Mouse (Mus musculus) kidney, postnatal 10 days (tissue): ENCODE results near the gene Tmem56.

Source experiments
- DNase-seq: peaks from one replicate; pipeline ENCODE4 v3.0.0; 2021; ENCODE audit warnings: mixed read lengths

Tmem56 gene

GRCm38 (mm10) chr3:121277009-121277408 is 5.9 kb downstream of the Tmem56 start:
- DNase-seq = no peak

GRCm38 (mm10) chr3:121274010-121274409 is 8.9 kb downstream of the Tmem56 start:
- DNase-seq = no peak

DNA sequence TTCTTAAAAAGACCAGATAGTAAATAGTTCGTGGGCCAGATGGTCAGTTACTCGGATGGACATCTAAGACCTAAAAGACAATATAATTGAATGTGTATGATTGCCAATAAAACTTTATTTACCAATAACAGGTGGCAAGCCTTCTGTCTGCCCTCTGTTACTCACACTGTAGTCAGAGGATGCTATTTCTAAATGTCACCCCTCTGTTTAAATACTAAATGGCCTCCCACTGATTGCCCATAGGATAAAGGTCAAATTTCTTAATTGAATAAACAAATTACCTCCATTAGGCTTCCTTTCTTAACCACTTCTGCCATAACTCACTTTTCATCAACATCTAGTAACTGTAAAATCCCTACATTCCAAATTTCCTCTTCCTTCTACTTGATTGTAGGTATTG is 10.3 kb downstream of the Tmem56 start:
- DNase-seq = no peak

DNA sequence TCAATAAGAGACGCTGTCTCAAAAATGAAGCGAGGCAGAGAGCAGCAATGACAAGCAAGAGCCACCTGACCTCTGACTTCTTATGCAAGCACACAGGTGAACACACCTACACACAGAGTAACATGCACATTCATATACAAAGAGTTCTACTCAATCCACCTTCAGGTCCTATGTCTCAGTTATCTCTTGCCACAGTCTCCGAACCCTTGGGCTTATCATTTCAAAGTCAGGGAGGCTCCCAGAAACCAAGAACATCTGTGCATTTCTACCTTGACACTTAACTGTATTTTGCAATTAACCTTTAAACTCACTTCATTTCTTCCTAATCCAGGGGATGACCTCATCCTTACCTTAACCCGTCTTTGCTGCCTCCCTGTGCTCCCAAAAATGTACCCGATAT is 15.6 kb downstream of the Tmem56 start:
- no peak for DNase-seq

DNA sequence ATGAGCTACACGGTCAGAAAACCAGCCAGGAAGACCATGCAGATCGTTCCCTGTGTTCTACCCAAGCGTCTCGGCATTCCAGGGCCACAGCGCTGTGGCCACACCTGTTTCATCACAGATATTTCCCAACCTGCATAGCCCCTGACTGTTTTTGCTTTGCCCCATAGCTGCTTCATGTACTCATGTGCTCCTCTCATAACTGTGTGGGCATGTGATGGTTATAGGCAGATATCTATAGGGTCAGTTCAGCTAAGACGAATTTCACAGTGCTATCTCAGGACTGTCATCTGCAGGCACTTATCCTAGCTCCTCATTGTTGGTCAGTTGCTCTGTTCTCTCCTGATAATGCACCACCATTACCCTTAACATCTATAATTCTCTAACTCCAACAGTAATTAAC is 18.7 kb downstream of the Tmem56 start:
- no peak for DNase-seq

DNA sequence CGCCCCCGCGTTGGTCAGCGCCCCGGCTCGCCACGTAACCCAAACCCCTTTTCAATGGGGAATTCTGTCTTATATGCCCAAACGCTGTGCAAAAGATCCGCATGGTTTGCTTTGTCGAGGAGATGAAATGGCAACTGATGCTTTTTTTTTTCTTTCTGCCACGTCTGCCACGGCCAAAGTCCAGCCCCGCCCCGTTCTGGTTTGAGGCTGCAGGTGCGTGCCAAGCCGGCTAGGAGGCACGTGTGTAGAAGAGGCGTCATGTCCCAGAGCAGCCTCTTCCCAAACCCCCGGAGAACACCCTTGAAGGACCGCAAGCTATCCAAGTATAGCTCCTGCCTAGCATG is 19.7 kb downstream of the Tmem56 start:
- DNase-seq = peak; percentile 75

DNA sequence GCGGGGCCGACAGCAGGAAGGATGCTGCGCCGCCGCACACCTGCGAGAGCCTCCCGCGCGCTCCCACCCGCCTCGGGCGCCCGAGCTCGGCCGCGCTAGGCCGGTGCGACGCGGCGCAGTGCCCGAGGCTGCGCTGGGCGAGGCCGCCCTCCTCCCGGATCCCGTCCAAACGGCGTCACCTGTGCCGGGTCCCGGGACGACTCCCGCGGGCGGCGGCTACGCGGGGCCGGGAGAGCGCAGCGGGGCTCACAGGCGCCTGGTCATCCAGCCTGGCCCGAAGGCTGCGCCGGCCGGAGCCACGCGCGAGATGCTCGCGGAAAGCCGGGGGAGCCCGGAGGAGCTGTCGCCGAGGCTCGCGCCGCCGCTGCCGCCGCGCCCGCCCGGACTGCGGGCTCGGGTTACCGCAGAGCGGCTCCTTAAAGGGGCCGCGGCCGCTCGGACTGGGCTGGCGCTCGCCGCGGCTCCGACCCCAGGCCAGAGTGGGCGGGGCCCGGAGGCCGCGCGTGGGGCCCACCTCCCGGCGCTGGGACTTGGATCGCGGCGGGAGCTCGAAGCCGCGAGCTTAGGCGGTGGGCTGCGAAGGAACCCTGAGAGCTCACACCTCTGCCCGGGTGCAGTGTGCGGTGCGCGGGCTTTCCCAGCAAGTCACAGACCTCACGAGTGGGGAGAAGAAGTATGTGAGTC is 20.2 kb downstream of the Tmem56 start:
- peak; percentile 75 for DNase-seq

DNA sequence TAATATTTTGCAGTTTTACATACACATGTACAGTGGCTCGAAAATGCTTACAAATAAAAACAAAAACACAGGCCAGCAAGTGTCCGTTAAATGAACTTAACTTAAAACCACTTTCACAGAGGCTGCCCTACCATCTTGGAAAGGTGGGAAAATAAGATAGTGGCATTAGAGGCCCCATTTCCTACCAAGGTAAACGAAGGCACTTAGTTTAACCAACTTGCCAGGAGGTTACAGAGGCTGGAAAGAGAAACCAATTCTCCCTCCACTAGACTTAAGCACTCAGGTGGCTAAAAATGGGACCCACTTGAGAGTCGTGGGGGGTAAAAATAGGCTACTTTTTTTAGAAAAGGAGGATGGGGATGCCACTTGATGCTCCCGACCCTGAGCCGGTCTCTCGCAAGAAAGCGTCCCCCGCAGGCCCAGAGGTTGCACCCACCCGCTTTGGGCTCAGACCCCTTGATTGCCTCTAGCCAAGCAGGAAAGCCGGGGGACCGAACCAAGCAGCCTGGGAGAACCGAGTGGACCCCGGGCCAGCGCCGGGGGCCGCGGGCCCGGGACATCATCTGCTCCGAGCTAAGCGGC is 20.9 kb downstream of the Tmem56 start:
- DNase-seq = no peak

DNA sequence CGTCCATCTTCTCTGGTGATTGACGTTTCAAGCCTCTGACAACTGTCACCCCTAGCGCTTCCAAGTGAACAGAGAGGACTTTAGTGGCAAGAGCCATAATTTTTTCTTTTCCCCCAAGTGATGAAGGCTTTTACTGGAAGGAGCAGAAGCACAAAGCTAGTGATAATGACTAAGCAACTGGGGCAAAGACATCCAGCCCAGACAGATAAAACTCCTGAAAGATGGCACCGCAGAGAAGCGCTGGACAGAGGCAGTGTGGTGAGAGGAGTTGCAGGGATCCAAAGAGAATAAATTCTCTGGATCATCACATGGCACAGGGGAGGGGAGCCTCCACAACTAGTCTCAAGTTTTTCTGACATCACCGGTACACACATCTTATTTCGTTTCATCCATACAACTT is 21.6 kb downstream of the Tmem56 start:
- DNase-seq = no peak

DNA sequence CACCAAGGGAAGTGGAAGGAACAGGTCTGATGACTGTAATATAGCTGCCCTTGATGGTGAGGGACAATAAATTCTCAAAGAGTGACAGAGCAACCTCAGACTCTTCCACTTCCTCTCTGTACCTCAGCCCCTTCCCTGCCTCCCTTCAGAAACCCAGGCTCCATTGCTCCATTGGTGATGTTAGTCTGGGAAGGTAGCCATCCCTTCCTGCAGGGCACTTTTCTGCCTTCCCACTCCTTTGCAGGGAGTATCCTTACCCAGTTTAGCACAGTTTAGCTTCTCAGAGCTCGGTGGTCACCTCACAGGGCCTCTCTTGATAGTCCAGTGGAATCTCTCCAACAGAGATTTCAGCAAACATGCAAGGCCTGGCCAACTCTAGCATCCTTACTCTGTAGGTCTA is 22.1 kb downstream of the Tmem56 start:
- no peak for DNase-seq

GRCm38 (mm10) chr3:121260041-121260440 is 22.9 kb downstream of the Tmem56 start:
- no peak for DNase-seq

- DNase-seq = peak; percentile 30
Measured at GRCm38 (mm10) chr3:121258521-121259478, 24.1 kb downstream of the Tmem56 start.

- no peak for DNase-seq
Measured at GRCm38 (mm10) chr3:121257418-121257817, 25.5 kb downstream of the Tmem56 start.

GRCm38 (mm10) chr3:121256131-121256530 is 26.8 kb downstream of the Tmem56 start:
- DNase-seq = no peak

GRCm38 (mm10) chr3:121255501-121255900 is 27.4 kb downstream of the Tmem56 start:
- no peak for DNase-seq

DNA sequence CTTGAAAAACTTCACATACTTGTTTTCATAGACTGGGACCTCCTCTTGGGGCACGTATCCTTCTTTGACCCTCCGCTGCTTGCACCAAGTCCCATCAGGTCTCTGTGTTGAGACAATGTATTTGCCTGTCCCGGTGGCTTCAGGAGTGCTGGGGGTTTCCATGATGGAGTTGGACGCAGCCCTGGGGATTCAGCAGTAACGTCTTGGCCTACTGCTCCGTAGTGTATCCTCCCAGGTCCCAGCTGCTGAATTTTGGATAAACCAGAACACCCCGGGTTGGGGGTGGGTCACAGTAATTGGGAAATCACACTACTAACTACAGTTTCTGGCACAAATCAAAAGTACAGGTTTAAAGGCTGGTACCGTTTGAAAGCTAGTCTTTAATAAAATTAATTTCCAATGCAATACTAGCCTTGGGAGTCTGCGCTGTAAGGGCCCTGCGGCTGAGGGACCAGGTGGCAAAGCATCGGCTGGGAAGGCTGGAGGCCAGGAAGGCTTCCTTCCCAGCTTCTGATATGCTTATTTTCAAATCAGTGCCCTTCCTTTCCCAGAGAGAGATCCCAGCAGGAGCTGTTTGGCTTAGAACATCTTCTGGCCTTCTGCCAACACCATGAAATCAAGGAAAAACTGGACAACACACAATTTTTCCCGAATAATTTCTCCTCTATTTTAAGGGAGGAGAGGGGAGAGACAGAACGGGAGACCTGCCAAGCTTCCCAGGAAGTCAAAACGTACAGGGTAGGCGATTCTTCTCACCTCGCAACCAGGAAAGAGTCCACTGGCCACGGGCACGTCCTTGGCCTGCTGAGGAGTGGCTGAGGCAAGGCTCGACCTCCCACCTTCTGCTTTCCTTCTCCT is 32.1 kb downstream of the Tmem56 start:
- peak; percentile 20 for DNase-seq

DNA sequence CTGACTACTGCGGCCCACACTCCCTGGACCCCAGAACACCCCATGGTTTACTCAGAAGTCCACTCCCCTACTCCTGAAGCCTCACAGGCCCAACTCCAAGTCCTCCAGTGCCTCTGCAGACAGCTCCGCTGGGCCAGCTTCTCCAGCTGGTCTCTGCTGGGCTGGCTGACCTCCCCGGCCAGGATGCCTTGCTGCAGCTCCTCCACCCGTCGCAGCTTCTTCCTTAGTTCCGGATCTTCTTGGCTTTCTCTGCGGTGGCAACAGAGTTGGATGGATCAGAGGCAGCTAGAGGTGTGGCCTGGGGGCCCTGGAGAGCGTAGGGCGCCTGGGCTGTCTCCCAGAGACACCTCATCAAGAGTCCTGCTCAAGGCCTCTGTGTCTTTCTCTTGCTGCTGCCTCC is 32.9 kb downstream of the Tmem56 start:
- peak; percentile 27 for DNase-seq

DNA sequence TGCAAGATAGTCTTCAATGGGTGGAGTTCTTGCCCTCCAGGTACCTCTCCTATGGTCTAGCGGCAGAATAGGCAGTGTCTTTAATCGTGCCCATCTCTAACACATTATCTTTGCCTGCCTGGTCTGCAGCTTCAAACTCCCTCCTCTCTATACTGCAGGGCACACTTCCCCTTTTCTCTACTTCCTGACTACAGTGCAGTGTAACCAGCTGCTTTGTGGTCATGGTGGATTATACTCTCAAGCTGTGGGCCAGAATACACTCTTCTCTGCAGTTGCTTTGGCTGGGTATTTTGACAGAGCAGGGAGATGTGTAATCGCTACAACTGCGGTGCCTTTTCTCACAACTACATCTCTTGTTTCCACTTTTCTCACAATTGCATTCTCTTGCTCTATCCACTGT is 40.0 kb downstream of the Tmem56 start:
- no peak for DNase-seq

GRCm38 (mm10) chr3:121242111-121242936 is 40.6 kb downstream of the Tmem56 start:
- no peak for DNase-seq

GRCm38 (mm10) chr3:121240362-121241040 is 42.4 kb downstream of the Tmem56 start:
- DNase-seq = no peak

GRCm38 (mm10) chr3:121239096-121239495 is 43.8 kb downstream of the Tmem56 start:
- DNase-seq = no peak
